Mouse (Mus musculus): ENCODE data around the gene Traf3ip2.

The Traf3ip2 gene

GRCm38 (mm10) chr10:39678199-39678791 lies 65.6 kb downstream of the Traf3ip2 start:
- DNase-seq (ENCODE audit: low spot score in 2 of 2) = no peak

GRCm38 (mm10) chr10:39681014-39681413 lies 68.3 kb downstream of the Traf3ip2 start:
- DNase-seq (ENCODE audit: low spot score in 2 of 2) = no peak

- DNase-seq (ENCODE audit: low spot score in 2 of 2) = no peak
These were observed 69.8 kb downstream of the Traf3ip2 start for GRCm38 (mm10) chr10:39682556-39682955.

- DNase-seq (ENCODE audit: low spot score in 2 of 2) = no peak
These were observed 70.7 kb downstream of the Traf3ip2 start for GRCm38 (mm10) chr10:39683481-39683880.

GRCm38 (mm10) chr10:39686811-39687210 lies 74.1 kb downstream of the Traf3ip2 start:
- DNase-seq (ENCODE audit: low spot score in 2 of 2) = peak; percentile 9 to 14

- DNase-seq (ENCODE audit: low spot score in 2 of 2) = no peak
These were observed 75.1 kb downstream of the Traf3ip2 start for GRCm38 (mm10) chr10:39687851-39688250.

- no peak for DNase-seq (ENCODE audit: low spot score in 2 of 2)
These were observed 78.8 kb downstream of the Traf3ip2 start for GRCm38 (mm10) chr10:39691351-39692064.

GRCm38 (mm10) chr10:39692152-39692551 lies 79.4 kb downstream of the Traf3ip2 start:
- DNase-seq (ENCODE audit: low spot score in 2 of 2) = no peak

Measured in spleen, postnatal 14 days (tissue).